ENCODE assay signal across 29 mouse cellular contexts in the genomic region with DNA sequence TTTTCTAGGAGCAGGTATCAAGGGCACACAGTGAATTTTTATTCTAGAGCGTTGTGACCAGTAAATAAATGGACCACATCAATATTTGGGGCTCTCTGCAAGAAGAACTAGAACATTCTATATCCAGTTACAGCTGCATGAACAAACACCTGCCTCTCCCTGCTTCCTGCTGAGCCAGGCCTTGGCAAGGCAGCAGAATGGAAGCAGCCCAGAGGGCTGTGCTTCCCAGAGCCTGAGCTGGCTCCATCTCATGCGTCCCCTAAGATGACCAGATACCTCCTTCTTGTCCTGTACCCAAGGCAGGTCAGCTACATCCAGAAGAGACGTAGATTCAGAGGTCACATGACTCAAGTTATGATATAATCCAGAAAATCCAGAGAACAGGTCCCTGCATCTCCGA. TPM values are rescaled to one million over a fixed set of nuclear protein-coding genes. Genes with fewer than 3 reads are reported as not detected.
DNase-seq lines count a peak whose midpoint lies in the region; ATAC-seq and TF ChIP-seq lines count a peak whose summit lies in the region.
"Had no signal": no experiment of that assay in that cellular context is flagged by ENCODE, and none has a peak within 500 bp of the region (broad histone marks: within the 10 kb centered on the region; RNA-seq: fewer than 3 reads in every experiment).

No protein-coding gene starts in this region.

- H3K4me3 ChIP-seq in midbrain, embryonic 11.5 days (ENCODE audit: low read depth, low read length) = no peak overlapping the region
- H3K4me3 ChIP-seq in midbrain, postnatal 0 days (ENCODE audit: low read depth, low read length) = no peak overlapping the region
- H3K4me3 ChIP-seq: embryonic facial prominence, embryonic 10.5 days; embryonic facial prominence, embryonic 15.5 days; forebrain, embryonic 12.5 days; heart, embryonic 12.5 days; kidney, embryonic 15.5 days; liver, embryonic 12.5 days; midbrain, embryonic 12.5 days; neural tube, embryonic 15.5 days had no signal

- H3K9ac ChIP-seq in midbrain, embryonic 11.5 days (ENCODE audit: low read length) = no peak overlapping the region
- H3K9ac ChIP-seq in midbrain, postnatal 0 days (replicated peaks; ENCODE audit: low read length, poor library complexity, severe bottlenecking) = no peak overlapping the region
- H3K9ac ChIP-seq: embryonic facial prominence, embryonic 15.5 days; forebrain, embryonic 12.5 days; forebrain, postnatal 0 days; heart, embryonic 12.5 days; hindbrain, embryonic 14.5 days; kidney, embryonic 15.5 days; liver, embryonic 12.5 days; liver, postnatal 0 days; midbrain, embryonic 12.5 days; neural tube, embryonic 15.5 days had no signal

- H3K27ac ChIP-seq in midbrain, embryonic 11.5 days (ENCODE audit: low read depth, low read length) = no peak overlapping the region
- no peak overlapping the region for H3K27ac ChIP-seq in midbrain, postnatal 0 days (ENCODE audit: low read depth, low read length)
- H3K27ac ChIP-seq: embryonic facial prominence, embryonic 10.5 days; embryonic facial prominence, embryonic 15.5 days; forebrain, embryonic 12.5 days; kidney, embryonic 15.5 days; liver, embryonic 12.5 days; midbrain, embryonic 12.5 days had no signal

- no peaks in the 10 kb centered on the region for H3K9me3 ChIP-seq in midbrain, embryonic 11.5 days (ENCODE audit: control insufficient read depth, low read length)
- H3K9me3 ChIP-seq in midbrain, postnatal 0 days (ENCODE audit: low read length) = no peaks in the 10 kb centered on the region
- H3K9me3 ChIP-seq: embryonic facial prominence, embryonic 10.5 days; embryonic facial prominence, embryonic 15.5 days; forebrain, embryonic 12.5 days; heart, embryonic 12.5 days; kidney, embryonic 15.5 days; liver, embryonic 12.5 days; midbrain, embryonic 12.5 days; neural tube, embryonic 15.5 days had no signal

- 81% methylated on average over 4 of the region's 4 CpGs for WGBS in midbrain, embryonic 11.5 days
- 83% methylated on average over 4 of the region's 4 CpGs for WGBS in midbrain, postnatal 0 days

- no peak for TF ChIP-seq CTCF in midbrain, postnatal 0 days (IDR thresholded peaks at IDR 0.05)

- no peaks in the 10 kb centered on the region for H3K27me3 ChIP-seq in midbrain, embryonic 11.5 days (ENCODE audit: control insufficient read depth, insufficient read depth, low read length)
- no peaks in the 10 kb centered on the region for H3K27me3 ChIP-seq in midbrain, postnatal 0 days (ENCODE audit: insufficient read depth, low read length)
- H3K27me3 ChIP-seq: embryonic facial prominence, embryonic 15.5 days; heart, embryonic 12.5 days; liver, embryonic 12.5 days; neural tube, embryonic 15.5 days had no signal

- no peak overlapping the region for H3K4me2 ChIP-seq in midbrain, embryonic 11.5 days
- no peak overlapping the region for H3K4me2 ChIP-seq in midbrain, postnatal 0 days (ENCODE audit: low read depth, low read length, poor library complexity, severe bottlenecking)
- H3K4me2 ChIP-seq: embryonic facial prominence, embryonic 15.5 days; forebrain, embryonic 12.5 days; heart, embryonic 12.5 days; hindbrain, embryonic 14.5 days; kidney, embryonic 15.5 days; liver, embryonic 12.5 days; midbrain, embryonic 12.5 days; neural tube, embryonic 15.5 days had no signal

- no peaks in the 10 kb centered on the region for H3K36me3 ChIP-seq in midbrain, embryonic 11.5 days (ENCODE audit: control insufficient read depth, insufficient read depth, low read length)
- no peaks in the 10 kb centered on the region for H3K36me3 ChIP-seq in midbrain, postnatal 0 days (ENCODE audit: insufficient read depth, low read length)
- H3K36me3 ChIP-seq: embryonic facial prominence, embryonic 10.5 days; embryonic facial prominence, embryonic 15.5 days; forebrain, embryonic 12.5 days; heart, embryonic 12.5 days; kidney, embryonic 15.5 days; liver, embryonic 12.5 days; midbrain, embryonic 12.5 days; neural tube, embryonic 15.5 days had no signal

- intact Hi-C loops in gastrocnemius, postnatal 14 days (cut with DNase I; ENCODE audit: low total_unique reads) = no loop called here

- no peaks in the 10 kb centered on the region for H3K4me1 ChIP-seq in midbrain, embryonic 11.5 days (ENCODE audit: control insufficient read depth, insufficient read depth, low read length)
- H3K4me1 ChIP-seq in midbrain, postnatal 0 days (ENCODE audit: insufficient read depth, low read length) = no peaks in the 10 kb centered on the region; the same call in 1 of the 2 replicates
- H3K4me1 ChIP-seq: liver, embryonic 12.5 days; midbrain, embryonic 12.5 days had no signal

- 0 out of 2 replicates have a peak, but pooled peaks have one; percentile 24 for ATAC-seq in frontal cortex, adult (ENCODE audit: low TSS enrichment)
- no peak for ATAC-seq in midbrain, embryonic 11.5 days (ENCODE audit: low FRiP score)
- ATAC-seq in midbrain, postnatal 0 days (ENCODE audit: low FRiP score) = no peak
- ATAC-seq: forebrain, postnatal 0 days; liver, embryonic 12.5 days; liver, postnatal 0 days had no signal

- no peak for DNase-seq in frontal cortex, postnatal 14 days (ENCODE audit: low spot score in 2 of 2)
- DNase-seq in midbrain, embryonic 11.5 days (ENCODE audit: low spot score, missing footprints) = peak; percentile 31
- no peak for DNase-seq in midbrain, postnatal 0 days (ENCODE audit: low spot score)
- DNase-seq in gastrocnemius, postnatal 14 days = peak; percentile 43
- DNase-seq in right cerebral cortex, adult 2 months (ENCODE audit: low spot score in 2 of 2) = no peak
- DNase-seq in testis, postnatal 14 days (ENCODE audit: low spot score) = no peak
- DNase-seq: forebrain, postnatal 0 days; heart, adult 18-20 months; heart, postnatal 10 days; kidney, adult 18-20 months; kidney, postnatal 25 days; left cerebral cortex, postnatal 4 days; liver, postnatal 0 days; lung, postnatal 36 days; retina, postnatal 1 day; right cerebral cortex, postnatal 25 days; spleen, adult 18-20 months had no signal

RNA-seq across cellular contexts. Expression of a gene that starts 52.0 kb away (rescaled TPM):
- 15.0 and 20.4 TPM in 2 replicates for polyA plus RNA-seq in midbrain, embryonic 11.5 days (2014; fragmentation: Nextera tagmentation; extraction: Ambion mirVana)
- 145 and 152 TPM in 2 replicates for total RNA-seq in midbrain, postnatal 0 days (2014; rRNA removed)
- polyA plus RNA-seq in midbrain, postnatal 0 days (2015; fragmentation: Nextera tagmentation; extraction: Ambion mirVana) = 80.4 and 87.6 TPM in 2 replicates
- 1 to 10 TPM in 1 of 2 experiments, under 1 TPM in 1; 0.51 to 1.1 TPM for total RNA-seq in gastrocnemius, postnatal 14 days (2021)
- total RNA-seq: hematopoietic stem cell, adult 5-6 weeks; megakaryocyte, adult 5-6 weeks had no signal
- polyA plus RNA-seq: liver, embryonic 12.5 days had no signal

Comparison
In these comparisons a context has a peak if more than half of its experiments do, and no peak if none do; other contexts are left out.
1. DNase-seq: peak in midbrain, embryonic 11.5 days (single experiment) and gastrocnemius, postnatal 14 days (single experiment); none in frontal cortex, postnatal 14 days (0 of 2), midbrain, postnatal 0 days (single experiment), right cerebral cortex, adult 2 months (0 of 2) and testis, postnatal 14 days (single experiment).
2. RNA of a gene that starts 52.0 kb away (total RNA-seq): 145 to 152 TPM in midbrain, postnatal 0 days; 0.51 to 1.1 TPM in gastrocnemius, postnatal 14 days; every median in the first group is over 10 times any median in the second.